Mouse (Mus musculus): ENCODE data around the gene Slc38a10. TPM values are rescaled to one million over a fixed set of nuclear protein-coding genes. Genes with fewer than 3 reads are reported as not detected.

The Slc38a10 gene
- polyA plus RNA-seq, 1 experiment = 134 TPM

DNA sequence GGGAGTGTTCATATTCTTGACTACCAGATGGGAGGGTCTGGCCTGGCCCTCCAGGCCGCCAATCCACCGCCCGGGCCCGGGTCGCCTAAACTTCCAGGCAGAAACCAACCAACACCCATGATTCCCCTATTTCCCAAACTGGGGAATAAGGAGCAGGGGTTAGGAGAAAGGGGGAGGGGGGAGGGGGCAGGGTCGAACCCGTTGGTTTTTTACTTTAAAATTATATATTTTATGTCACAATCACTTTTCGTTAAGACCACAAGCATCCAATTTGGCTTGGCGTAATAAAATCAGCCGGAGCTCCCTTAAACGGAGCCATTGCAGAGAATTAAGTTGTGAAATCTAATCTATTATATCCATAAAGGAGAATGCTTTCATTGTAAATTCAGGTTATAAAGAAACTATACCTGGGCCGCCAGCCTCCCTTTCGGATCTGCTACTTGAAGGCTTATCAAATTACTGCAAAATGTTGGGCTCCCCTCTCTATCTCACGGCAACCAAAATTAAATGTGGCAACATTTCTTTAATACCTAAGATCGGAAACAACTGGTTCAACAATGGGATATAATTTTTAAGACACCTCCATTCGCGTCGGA lies 35.1 kb upstream of the Slc38a10 start:
- peak; percentile 54 for DNase-seq (ENCODE audit: low read depth)

DNA sequence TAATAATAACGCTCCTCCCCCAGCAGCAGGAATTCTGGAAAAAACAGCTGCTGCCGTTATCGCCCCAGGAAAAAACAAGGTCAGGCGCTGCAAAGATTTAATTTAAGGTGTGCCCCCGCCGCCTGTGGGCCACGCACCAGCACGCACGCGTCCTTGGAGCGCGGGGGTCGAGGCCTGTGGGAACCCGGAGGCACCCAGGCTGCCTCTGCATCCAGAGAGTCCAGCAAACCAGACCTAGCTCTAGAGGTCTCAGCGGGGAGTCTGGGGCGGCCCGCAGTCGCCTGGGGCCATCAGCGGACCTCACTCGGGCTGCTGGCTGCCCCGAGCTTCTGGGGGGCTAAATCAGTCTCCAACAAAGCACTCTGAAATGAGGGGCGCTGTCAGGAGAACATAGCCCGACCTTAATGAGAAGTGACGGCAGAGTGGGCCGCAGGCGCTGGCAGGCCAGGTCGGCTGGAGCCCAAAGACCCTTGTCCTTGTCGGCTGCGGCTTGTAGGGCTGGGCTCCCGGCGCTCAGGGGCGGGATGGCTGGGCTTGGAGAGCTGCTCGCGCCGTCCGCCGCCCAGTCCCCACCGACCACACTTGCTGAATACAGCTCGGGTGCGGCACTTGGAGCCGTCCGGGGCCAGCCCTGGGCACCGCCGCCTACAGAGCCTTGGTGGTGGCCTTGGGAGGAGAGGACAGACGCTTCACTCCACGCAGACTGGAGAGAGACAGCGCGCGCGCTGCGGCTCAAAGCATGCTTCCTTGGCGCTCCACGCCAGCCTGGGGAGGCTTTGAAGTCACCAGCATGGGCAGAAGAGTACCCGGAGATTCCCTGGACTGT lies 34.4 kb upstream of the Slc38a10 start:
- no peak for TF ChIP-seq POLR2A (IDR thresholded peaks at IDR 0.05; ENCODE audit: borderline replicate concordance, extremely low read depth, insufficient read depth, insufficient read length, poor library complexity, severe bottlenecking)
- no peak for TF ChIP-seq CTCF (IDR thresholded peaks at IDR 0.05; ENCODE audit: borderline replicate concordance, extremely low read depth, insufficient read depth, insufficient read length)
- peak; percentile 77 for DNase-seq (ENCODE audit: low read depth)

More for the DNA sequence above, 35.1 kb upstream of the Slc38a10 start:
- TF ChIP-seq POLR2A (IDR thresholded peaks at IDR 0.05; ENCODE audit: borderline replicate concordance, extremely low read depth, insufficient read depth, insufficient read length, poor library complexity, severe bottlenecking) (no peak), CTCF (IDR thresholded peaks at IDR 0.05; ENCODE audit: borderline replicate concordance, extremely low read depth, insufficient read depth, insufficient read length) (no peak)

DNA sequence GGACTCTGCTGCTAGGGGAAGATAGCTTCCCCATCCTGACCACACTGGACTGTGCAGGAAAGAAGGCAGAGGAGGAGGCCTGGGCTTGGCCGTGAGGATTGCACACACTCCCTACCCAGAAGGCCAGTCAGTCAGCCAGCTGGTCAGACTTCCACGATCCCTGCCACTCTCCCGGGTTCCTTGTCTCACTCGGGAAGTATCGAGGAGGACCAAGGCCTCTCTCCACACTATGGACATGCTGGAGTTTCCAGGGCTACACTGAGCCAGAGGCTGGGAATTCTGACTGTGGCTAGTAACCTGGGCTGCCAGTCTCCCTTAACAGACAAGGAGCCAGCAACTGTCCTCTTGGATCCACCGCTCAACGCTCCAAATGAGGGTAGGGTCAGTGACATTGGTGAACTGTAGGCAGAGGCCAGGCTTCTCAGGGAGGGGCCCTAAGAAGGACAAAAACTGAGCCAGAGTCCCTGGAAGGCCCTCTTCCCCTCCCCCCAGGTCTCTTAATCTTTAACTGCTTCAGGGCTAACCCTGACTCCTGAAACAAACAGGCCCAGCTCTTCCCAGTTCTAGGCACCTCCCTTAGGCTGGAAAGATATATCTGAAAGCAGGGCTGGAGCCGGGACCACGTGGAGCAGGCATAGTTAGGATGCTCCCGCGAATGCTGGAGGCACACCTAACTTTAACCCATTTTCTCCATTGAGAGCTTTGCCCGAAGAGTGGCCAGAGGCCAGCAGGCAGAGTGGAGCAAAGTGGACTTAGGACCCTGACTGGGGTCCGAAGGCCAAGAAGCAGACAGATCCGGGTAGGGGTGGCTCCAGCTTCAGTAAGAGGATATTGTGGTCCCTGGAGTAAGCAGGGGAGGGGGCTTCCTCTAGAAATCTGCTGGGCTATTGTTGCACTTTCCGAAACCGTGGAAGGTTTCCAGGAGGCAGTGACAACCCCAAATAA lies 33.5 kb upstream of the Slc38a10 start:
- TF ChIP-seq POLR2A (IDR thresholded peaks at IDR 0.05; ENCODE audit: borderline replicate concordance, extremely low read depth, insufficient read depth, insufficient read length, poor library complexity, severe bottlenecking) (no peak), CTCF (IDR thresholded peaks at IDR 0.05; ENCODE audit: borderline replicate concordance, extremely low read depth, insufficient read depth, insufficient read length) (no peak)
- peak; percentile 67 for DNase-seq (ENCODE audit: low read depth)

DNA sequence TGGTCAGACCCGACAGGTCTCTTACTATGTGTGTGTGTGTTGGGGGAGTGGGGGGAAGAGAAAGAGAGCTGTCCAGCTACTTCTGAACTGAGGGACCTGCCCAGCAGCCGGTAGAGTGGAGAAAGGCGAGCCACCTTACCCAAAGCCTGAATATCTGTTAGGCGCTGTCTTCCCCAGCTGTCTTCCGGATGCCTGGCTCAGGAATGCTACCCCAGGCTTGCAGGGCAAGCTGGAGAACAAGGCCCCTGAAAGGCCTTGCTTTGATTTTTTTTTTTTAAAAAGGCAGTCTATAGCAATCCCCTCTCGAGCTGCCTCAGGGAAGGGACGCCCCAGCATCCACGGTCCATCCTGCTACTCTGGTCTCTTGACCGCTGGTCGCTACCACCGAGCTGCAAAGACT lies 32.6 kb upstream of the Slc38a10 start:
- no peak for TF ChIP-seq POLR2A (IDR thresholded peaks at IDR 0.05; ENCODE audit: borderline replicate concordance, extremely low read depth, insufficient read depth, insufficient read length, poor library complexity, severe bottlenecking)
- no peak for TF ChIP-seq CTCF (IDR thresholded peaks at IDR 0.05; ENCODE audit: borderline replicate concordance, extremely low read depth, insufficient read depth, insufficient read length)
- DNase-seq (ENCODE audit: low read depth) = peak; percentile 40

DNA sequence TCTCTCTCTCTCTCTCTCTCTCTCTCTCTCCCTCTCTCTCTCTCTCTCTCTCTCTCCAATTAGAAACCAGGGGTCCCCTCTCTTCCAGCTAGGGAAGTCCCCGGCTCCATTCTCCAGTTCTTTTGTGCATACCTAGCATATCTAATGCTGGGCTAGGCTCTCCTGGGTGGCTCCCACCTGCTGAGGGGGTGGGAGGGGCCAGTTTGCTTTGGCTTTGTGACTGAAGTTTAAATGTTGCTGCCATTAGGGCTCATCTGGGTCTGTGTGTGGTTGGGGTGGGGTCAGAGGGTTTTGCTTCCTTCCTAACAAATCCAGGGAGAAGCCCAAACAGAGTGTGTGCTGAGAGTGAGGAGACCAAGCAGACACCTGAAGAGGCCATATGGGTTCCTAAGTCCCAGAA lies 32.0 kb upstream of the Slc38a10 start:
- TF ChIP-seq POLR2A (IDR thresholded peaks at IDR 0.05; ENCODE audit: borderline replicate concordance, extremely low read depth, insufficient read depth, insufficient read length, poor library complexity, severe bottlenecking) = no peak
- no peak for TF ChIP-seq CTCF (IDR thresholded peaks at IDR 0.05; ENCODE audit: borderline replicate concordance, extremely low read depth, insufficient read depth, insufficient read length)
- DNase-seq (ENCODE audit: low read depth) = no peak

DNA sequence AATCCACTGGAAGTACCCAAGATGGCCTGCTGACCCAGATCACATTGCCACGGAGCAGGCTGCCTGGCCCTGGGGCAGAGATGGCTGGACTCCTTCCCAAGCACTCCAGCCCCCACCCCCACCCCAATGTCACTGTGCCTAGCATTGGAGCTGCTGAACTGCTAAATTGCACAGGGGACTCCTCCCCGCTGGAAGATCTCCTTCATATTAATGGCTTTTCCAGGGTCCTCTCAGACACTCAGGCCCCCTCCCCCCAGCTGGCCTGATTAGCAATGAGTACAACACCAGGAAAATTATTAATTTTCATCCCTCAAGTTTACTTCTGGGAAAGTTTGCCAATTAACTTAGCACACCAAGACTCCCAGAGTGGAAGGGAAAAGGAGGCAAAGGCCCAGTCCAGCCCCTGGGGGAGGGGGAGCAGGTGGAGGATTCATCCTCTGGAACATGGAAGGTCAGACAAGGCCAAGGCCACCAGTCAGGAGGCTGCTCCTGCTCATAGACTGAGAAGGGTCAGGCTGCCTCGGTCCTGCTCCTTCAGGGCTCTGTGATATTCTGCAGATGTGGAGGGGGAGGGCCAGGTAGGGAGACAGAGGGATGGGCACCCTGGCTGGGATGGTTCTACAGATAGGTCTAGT lies 31.4 kb upstream of the Slc38a10 start:
- no peak for TF ChIP-seq POLR2A (IDR thresholded peaks at IDR 0.05; ENCODE audit: borderline replicate concordance, extremely low read depth, insufficient read depth, insufficient read length, poor library complexity, severe bottlenecking)
- TF ChIP-seq CTCF (IDR thresholded peaks at IDR 0.05; ENCODE audit: borderline replicate concordance, extremely low read depth, insufficient read depth, insufficient read length) = no peak
- no peak for DNase-seq (ENCODE audit: low read depth)

DNA sequence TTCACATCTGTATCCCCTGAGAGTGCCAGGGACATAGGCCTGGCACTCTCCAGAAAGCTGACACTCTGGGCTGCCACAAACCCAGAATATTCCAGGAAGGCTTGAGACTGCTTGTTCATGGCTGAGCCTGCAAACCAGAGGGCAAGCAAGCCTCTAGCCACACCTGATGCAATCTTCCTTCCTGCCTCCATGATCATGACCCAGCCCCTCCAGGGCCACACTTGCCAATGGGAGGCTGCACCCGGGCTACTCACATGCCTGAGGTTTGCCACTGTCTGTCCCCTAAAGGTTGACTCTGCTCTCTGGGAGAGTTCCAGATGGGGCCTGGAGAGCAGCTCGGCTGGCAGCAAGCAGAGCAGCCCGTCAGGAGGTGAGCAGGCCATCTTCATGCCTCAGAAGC lies 30.2 kb upstream of the Slc38a10 start:
- TF ChIP-seq POLR2A (IDR thresholded peaks at IDR 0.05; ENCODE audit: borderline replicate concordance, extremely low read depth, insufficient read depth, insufficient read length, poor library complexity, severe bottlenecking) = no peak
- no peak for TF ChIP-seq CTCF (IDR thresholded peaks at IDR 0.05; ENCODE audit: borderline replicate concordance, extremely low read depth, insufficient read depth, insufficient read length)
- no peak for DNase-seq (ENCODE audit: low read depth)

DNA sequence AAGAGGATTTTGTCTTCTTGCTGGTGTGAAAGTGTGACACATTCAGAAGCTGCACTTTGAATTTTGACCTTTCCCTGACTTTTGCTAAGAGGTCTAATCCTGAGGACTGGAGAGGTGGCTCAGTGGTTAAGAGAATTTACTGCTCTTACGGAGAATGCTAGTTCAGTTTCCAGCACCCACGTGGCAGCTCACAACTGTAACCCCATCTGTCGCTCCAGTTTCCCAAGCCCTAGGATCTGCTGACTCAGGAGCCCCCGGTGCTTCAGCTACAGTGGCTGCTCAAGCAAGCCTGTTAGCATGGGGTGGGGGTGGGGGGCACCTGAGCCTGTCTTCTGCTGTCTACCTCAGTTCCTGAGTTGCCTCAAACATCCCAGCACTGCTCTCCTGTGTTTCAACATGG lies 28.2 kb upstream of the Slc38a10 start:
- no peak for TF ChIP-seq CTCF (IDR thresholded peaks at IDR 0.05; ENCODE audit: borderline replicate concordance, extremely low read depth, insufficient read depth, insufficient read length)
- no peak for TF ChIP-seq POLR2A (IDR thresholded peaks at IDR 0.05; ENCODE audit: borderline replicate concordance, extremely low read depth, insufficient read depth, insufficient read length, poor library complexity, severe bottlenecking)
- peak; percentile 59 for DNase-seq (ENCODE audit: low read depth)

DNA sequence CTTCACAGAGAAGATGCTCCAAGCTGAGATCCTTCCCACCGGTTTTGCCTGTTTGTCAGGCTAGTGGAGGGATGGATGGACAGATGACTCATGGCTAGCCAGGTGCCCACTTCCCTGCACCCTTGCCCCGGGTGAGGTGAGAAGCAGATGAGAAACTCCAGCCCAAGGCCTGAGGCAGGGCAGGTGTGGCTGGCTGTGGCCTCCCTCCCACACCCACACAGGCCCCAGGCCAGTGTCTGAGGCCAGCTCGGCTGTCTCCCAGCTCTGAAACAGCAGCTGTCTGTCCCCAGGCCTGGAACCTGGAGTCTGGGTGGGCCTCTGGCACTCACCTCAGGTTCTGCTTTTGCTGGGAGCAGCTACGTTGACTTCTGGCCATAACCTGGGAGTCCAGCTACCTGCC lies 24.8 kb upstream of the Slc38a10 start:
- TF ChIP-seq CTCF (IDR thresholded peaks at IDR 0.05; ENCODE audit: borderline replicate concordance, extremely low read depth, insufficient read depth, insufficient read length) = no peak
- TF ChIP-seq POLR2A (IDR thresholded peaks at IDR 0.05; ENCODE audit: borderline replicate concordance, extremely low read depth, insufficient read depth, insufficient read length, poor library complexity, severe bottlenecking) = no peak
- no peak for DNase-seq (ENCODE audit: low read depth)

DNA sequence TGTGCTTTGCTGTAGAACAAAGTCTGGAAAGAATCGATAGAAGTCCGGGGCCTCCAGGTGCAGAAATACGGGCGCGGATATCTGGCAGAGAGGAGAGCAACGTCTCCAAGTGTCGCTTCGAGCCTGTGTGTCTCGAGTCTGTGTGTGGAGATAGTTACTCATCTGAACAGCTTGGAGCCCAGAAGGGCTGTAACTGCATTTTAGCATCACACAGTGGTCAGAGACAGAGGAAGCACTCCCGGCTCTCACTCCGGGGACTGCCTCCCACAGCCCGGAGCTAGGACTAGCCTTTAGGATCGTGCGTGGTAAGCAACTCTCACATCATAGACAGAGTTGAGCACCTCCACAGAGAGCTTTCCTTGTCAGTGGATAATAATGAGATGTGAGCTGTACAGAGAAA lies 22.1 kb upstream of the Slc38a10 start:
- DNase-seq (ENCODE audit: low read depth) = no peak
- no peak for TF ChIP-seq CTCF (IDR thresholded peaks at IDR 0.05; ENCODE audit: borderline replicate concordance, extremely low read depth, insufficient read depth, insufficient read length)
- TF ChIP-seq POLR2A (IDR thresholded peaks at IDR 0.05; ENCODE audit: borderline replicate concordance, extremely low read depth, insufficient read depth, insufficient read length, poor library complexity, severe bottlenecking) = no peak
